Mouse (Mus musculus) limb, embryonic 12.5 days (tissue): ENCODE measurements at regions not wholly inside any gene's neighbourhood (a gene's known extent, or its start where the extent isn't known, plus 50 kb on each side); places are given as distances from the start of the nearest gene placed in this dataset.

ENCODE experiments used
- ATAC-seq: fragments of 200-750 bp; cut with Nextera tagmentation; 2 replicates; pipeline ENCODE4 v1.8.0; 2017; ENCODE audit warnings: low read depth, moderate TSS enrichment; ENCODE audit not compliant: insufficient number of reproducible peaks, insufficient read depth, low FRiP score, low TSS enrichment
- H3K27ac ChIP-seq: fragments of 300-500 bp; sonication (generic); 2 replicates; pipeline ENCODE4 v1.5.1; 2016; ENCODE audit warnings: mild to moderate bottlenecking, moderate library complexity
- H3K27me3 ChIP-seq: fragments of 300-500 bp; sonication (generic); 2 replicates; pipeline ENCODE4 v1.6.1; 2016; ENCODE audit warnings: mild to moderate bottlenecking, moderate library complexity
- H3K36me3 ChIP-seq: fragments of 300-500 bp; sonication (generic); 2 replicates; pipeline ENCODE4 v1.6.1; 2016; ENCODE audit warnings: mild to moderate bottlenecking, moderate library complexity
- H3K4me1 ChIP-seq: fragments of 300-500 bp; sonication (generic); replicated peaks from 2 replicates; pipeline ENCODE4 v1.6.1; 2016
- H3K4me2 ChIP-seq: fragments of 300-500 bp; sonication (generic); 2 replicates; pipeline ENCODE4 v1.6.1; 2016; ENCODE audit warnings: mild to moderate bottlenecking, moderate library complexity
- H3K4me3 ChIP-seq: fragments of 300-500 bp; sonication (generic); replicated peaks from 2 replicates; pipeline ENCODE4 v1.5.1; 2016; ENCODE audit warnings: mild to moderate bottlenecking
- H3K9ac ChIP-seq: fragments of 300-500 bp; sonication (generic); replicated peaks from 2 replicates; pipeline ENCODE4 v1.6.1; 2016; ENCODE audit warnings: mild to moderate bottlenecking, moderate library complexity
- H3K9me3 ChIP-seq: fragments of 300-500 bp; sonication (generic); 2 replicates; pipeline ENCODE4 v1.6.1; 2016; ENCODE audit warnings: mild to moderate bottlenecking, moderate library complexity
- WGBS: fragments of 180-500 bp; shearing (Covaris S2); methylation state at CpG from one replicate; pipeline ENCODE4 v1.1.7; 2016; 5-methylcytosine and 5-hydroxymethylcytosine counted together

DNA sequence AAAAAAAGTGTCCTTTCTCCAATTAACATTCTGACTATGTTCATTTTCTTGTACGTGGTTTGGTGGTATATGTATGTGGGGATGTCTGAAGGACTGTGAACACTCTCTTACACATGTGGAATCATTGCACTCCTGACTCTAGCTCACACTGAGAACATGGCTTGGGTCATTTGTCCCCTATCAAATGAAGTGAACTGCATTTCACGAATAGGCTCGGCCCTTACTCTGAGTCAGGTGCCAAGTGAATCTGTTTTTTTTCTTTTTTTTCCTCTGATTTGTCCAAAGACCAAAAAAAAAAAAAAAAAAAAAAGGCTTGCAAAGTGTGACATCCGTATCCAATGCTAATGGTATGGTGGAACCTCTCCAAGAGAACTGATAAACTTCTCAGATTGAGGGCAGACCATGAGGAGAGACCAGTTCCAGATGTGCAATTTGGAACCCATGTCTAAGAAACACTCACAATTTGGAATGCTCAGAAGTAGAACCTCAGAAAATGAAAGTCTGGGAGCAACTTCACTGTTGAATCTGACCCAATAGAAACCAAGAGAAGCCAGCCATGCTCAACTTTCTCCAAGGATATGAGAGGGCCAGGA is 631.7 kb upstream of the Fam160b2 start:
- Histone ChIP-seq H3K4me2 (no peak overlapping the region), H3K36me3 (no peaks in the 10 kb centered on the region), H3K27me3 (no peaks in the 10 kb centered on the region; the same call in 1 of the 2 replicates), H3K9ac (no peak overlapping the region), H3K4me1 (no peaks in the 10 kb centered on the region), H3K27ac (no peak overlapping the region), H3K9me3 (no peaks in the 10 kb centered on the region), H3K4me3 (no peak overlapping the region)
- whole genome bisulfite sequencing, result 82% methylated on average over 4 of the region's 4 CpGs
- no peak for ATAC-seq

DNA sequence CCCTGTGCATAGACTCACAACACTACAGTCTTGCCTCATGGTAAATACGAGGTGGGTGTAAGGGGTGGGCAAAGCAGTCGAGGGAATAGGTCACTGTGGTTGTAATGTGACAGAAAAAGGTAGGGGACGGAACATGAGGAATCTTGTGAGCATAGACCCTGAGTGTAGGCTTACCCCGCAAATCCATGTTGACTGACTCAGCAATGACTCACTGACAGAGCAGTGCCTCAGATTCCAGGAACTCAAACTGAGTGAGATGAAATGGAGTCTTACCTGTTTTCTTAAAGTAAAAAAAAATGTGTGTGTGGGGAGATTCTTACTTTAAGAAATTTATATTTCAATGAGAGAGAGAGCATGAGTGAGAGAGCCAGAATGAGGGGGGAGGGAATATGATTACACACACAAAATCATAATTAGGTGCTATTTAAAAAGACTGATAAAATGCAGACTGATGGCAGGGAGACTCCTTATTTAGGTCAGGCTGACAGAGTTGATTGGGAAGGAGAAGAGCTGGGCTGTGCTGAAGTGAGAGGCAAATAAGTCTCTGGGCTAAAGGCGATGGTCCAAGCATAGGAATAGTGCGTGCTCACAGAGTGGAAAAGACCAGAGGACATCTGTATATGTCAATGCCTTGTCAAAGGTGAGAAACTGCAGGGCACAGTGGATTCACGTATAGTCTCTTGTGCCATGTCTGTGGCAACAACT is 631.0 kb upstream of the Fam160b2 start:
- Histone ChIP-seq H3K27ac (no peak overlapping the region), H3K27me3 (no peaks in the 10 kb centered on the region; the same call in 1 of the 2 replicates), H3K9me3 (no peaks in the 10 kb centered on the region), H3K9ac (no peak overlapping the region), H3K4me3 (no peak overlapping the region), H3K4me1 (no peaks in the 10 kb centered on the region), H3K4me2 (no peak overlapping the region), H3K36me3 (no peaks in the 10 kb centered on the region)
- WGBS, result 84% methylated on average over 7 of the region's 7 CpGs
- ATAC-seq, result no peak

- Histone ChIP-seq H3K4me1 (no peaks in the 10 kb centered on the region), H3K9me3 (no peaks in the 10 kb centered on the region), H3K27me3 (no peaks in the 10 kb centered on the region; the same call in 1 of the 2 replicates), H3K4me2 (no peak overlapping the region), H3K9ac (no peak overlapping the region), H3K4me3 (no peak overlapping the region), H3K36me3 (no peaks in the 10 kb centered on the region), H3K27ac (no peak overlapping the region)
- WGBS, result 89% methylated on average over 2 of the region's 2 CpGs
- no peak for ATAC-seq
Observed at GRCm38 (mm10) chr14:71229955-71230354, 630.3 kb upstream of the Fam160b2 start.

GRCm38 (mm10) chr14:71228894-71229446 is 629.3 kb upstream of the Fam160b2 start:
- Histone ChIP-seq H3K27ac (no peak overlapping the region), H3K4me3 (no peak overlapping the region), H3K36me3 (no peaks in the 10 kb centered on the region), H3K9ac (no peak overlapping the region), H3K4me2 (no peak overlapping the region), H3K9me3 (no peaks in the 10 kb centered on the region), H3K27me3 (no peaks in the 10 kb centered on the region; the same call in 1 of the 2 replicates), H3K4me1 (no peaks in the 10 kb centered on the region)
- 77% methylated on average over 8 of the region's 8 CpGs for WGBS
- no peak for ATAC-seq

GRCm38 (mm10) chr14:71217041-71217440 is 617.4 kb upstream of the Fam160b2 start:
- 79% methylated on average over 1 of the region's 1 CpGs for WGBS
- ATAC-seq, result no peak
- Histone ChIP-seq H3K4me1 (no peaks in the 10 kb centered on the region), H3K36me3 (no peaks in the 10 kb centered on the region), H3K4me3 (no peak overlapping the region), H3K27me3 (no peaks in the 10 kb centered on the region), H3K9ac (no peak overlapping the region), H3K9me3 (0 out of 2 replicates have a peak, but pooled peaks cover 4% of the 10 kb centered on the region), H3K27ac (no peak overlapping the region), H3K4me2 (no peak overlapping the region)

DNA sequence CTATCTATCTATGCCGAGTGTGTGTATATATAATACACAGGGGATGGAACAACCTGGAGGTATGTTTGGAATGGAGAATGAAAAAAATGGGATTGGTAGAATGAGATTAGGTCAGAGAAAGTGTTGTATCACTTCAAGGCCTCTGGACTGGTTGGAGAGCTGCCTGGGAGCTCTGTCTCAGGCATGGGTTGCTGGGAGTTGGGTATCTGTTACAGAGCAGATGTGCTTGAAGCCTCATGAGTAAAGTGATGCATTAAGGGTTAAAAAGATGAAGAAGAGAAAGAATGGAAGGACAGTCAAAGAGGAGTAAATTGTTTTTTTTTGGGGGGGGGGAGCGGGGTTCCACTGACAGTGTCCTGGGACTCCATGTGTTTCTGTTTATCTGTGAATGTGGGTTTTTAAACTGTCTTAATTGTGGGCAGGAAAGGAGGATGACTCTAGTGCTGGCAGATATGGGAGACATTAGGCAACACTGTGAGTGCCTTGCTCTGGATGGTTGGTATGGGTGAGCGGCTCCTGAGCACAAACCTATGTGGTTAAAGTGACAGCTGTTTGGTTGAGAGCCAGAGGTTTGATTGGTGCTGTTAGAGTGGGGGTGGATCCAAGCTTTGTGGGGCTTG is 611.8 kb upstream of the Fam160b2 start:
- no peak for ATAC-seq
- H3K27ac ChIP-seq, result no peak overlapping the region
- H3K4me3 ChIP-seq, result no peak overlapping the region
- H3K36me3 ChIP-seq, result no peaks in the 10 kb centered on the region
- H3K4me2 ChIP-seq, result no peak overlapping the region
- H3K27me3 ChIP-seq, result no peaks in the 10 kb centered on the region
- H3K9ac ChIP-seq, result no peak overlapping the region
- WGBS, result 91% methylated on average over 3 of the region's 3 CpGs
- no peaks in the 10 kb centered on the region for H3K4me1 ChIP-seq
- H3K9me3 ChIP-seq, result no peaks in the 10 kb centered on the region

GRCm38 (mm10) chr14:71203459-71203858 is 603.8 kb upstream of the Fam160b2 start:
- H3K9me3 ChIP-seq, result no peaks in the 10 kb centered on the region
- no peak overlapping the region for H3K27ac ChIP-seq
- no peaks in the 10 kb centered on the region for H3K27me3 ChIP-seq
- peaks cover 9% of the 10 kb centered on the region; the same call in 1 of the 2 replicates for H3K4me1 ChIP-seq
- H3K4me3 ChIP-seq, result no peak overlapping the region
- H3K9ac ChIP-seq, result no peak overlapping the region
- H3K4me2 ChIP-seq, result no peak overlapping the region
- 65% methylated on average over 6 of the region's 6 CpGs for WGBS
- no peak for ATAC-seq
- H3K36me3 ChIP-seq, result no peaks in the 10 kb centered on the region

DNA sequence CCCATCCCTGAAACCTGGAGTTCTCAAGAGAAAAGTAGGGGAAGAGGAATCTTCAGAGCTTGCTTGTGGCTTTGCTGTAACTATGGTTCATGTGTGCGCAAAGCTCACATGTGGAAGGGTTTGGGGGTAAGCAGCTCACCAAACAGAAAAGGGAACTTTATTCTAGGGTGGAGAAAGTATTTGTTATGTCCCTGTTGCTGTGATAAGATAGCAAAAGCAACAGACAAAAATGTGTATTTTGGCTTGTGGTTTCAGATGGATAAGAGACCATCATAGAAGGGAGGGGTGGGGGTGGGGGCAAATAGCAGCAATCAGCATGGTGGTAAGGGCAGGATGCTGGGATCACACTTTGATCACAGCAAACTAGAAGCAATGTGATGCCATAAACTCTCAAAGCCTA is 601.3 kb upstream of the Fam160b2 start:
- Histone ChIP-seq H3K4me1 (peaks cover 9% of the 10 kb centered on the region; the same call in 1 of the 2 replicates), H3K4me2 (no peak overlapping the region), H3K9ac (no peak overlapping the region), H3K36me3 (no peaks in the 10 kb centered on the region), H3K4me3 (no peak overlapping the region), H3K27me3 (no peaks in the 10 kb centered on the region), H3K27ac (no peak overlapping the region), H3K9me3 (no peaks in the 10 kb centered on the region)
- ATAC-seq, result no peak
- WGBS, result 91% methylated on average over 1 of the region's 1 CpGs

DNA sequence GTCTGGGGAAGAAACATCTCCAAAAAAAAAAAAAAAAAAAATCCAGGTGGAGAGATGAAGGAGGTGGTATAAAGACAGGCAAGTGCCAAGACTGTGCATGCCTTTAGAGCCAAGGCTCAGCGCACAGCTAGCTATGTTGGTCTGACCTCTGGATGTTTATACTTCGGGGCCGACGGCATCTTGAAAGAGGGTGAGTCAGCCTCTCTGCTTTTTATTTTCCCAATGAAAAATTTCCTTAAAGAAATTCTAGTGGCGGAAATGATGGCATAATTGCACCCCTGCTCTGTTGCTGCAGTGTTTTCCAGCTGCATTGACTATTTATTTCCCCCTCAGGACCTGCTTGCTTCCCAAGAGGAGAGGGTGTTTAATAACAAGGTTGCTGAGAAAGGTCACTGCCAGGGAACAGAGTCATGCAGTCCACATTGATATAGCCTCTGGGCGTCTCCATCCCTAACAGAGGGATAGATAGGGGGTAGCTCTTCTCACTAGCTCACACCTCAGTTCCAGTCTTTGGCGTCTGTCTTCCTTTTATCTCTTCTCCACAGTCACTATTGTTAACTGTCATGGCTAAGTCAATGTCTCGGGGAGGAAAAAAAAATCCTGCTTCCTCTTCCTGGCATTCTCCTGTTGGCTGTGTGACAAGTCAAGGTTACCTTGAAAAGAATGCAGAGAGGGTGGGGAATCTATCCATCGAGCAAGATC is 599.7 kb upstream of the Fam160b2 start:
- WGBS, result 61% methylated on average over 9 of the region's 9 CpGs
- H3K4me2 ChIP-seq, result no peak overlapping the region
- H3K36me3 ChIP-seq, result no peaks in the 10 kb centered on the region
- H3K27ac ChIP-seq, result no peak overlapping the region
- H3K4me3 ChIP-seq, result no peak overlapping the region
- no peaks in the 10 kb centered on the region for H3K27me3 ChIP-seq
- H3K9me3 ChIP-seq, result no peaks in the 10 kb centered on the region
- H3K9ac ChIP-seq, result no peak overlapping the region
- no peak; the same call in 1 of the 2 replicates for ATAC-seq
- H3K4me1 ChIP-seq, result peaks cover 9% of the 10 kb centered on the region; the same call in 1 of the 2 replicates

GRCm38 (mm10) chr14:71194219-71194618 is 594.6 kb upstream of the Fam160b2 start:
- peaks cover 4% of the 10 kb centered on the region; the same call in 1 of the 2 replicates for H3K4me1 ChIP-seq
- ATAC-seq, result no peak
- no peaks in the 10 kb centered on the region for H3K27me3 ChIP-seq
- no peaks in the 10 kb centered on the region for H3K9me3 ChIP-seq
- no peak overlapping the region for H3K4me3 ChIP-seq
- no peaks in the 10 kb centered on the region for H3K36me3 ChIP-seq
- no peak overlapping the region for H3K4me2 ChIP-seq
- no peak overlapping the region for H3K9ac ChIP-seq
- WGBS, result 88% methylated on average over 2 of the region's 2 CpGs
- no peak overlapping the region for H3K27ac ChIP-seq

DNA sequence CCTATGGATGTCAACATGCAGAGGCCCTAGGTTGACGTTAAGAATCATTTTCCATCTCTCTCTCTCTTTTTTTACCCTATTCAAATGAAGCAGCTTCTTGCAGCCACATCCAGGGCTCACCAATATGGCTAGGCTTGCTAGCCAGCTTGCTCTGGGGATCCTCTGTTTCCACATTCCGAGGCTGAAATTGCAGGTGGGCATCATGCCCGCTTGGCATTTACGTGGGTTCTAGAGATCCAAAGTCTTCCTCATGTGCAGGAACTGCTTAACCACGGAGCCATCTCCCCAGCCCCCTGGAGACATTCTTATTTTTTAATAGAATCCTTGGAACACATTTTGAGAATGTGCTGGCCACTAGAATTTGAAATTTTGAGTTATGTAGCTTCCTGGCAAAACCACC is 592.9 kb upstream of the Fam160b2 start:
- Histone ChIP-seq H3K4me2 (no peak overlapping the region), H3K9ac (no peak overlapping the region), H3K9me3 (no peaks in the 10 kb centered on the region), H3K4me3 (no peak overlapping the region), H3K27ac (no peak overlapping the region), H3K4me1 (no peaks in the 10 kb centered on the region), H3K27me3 (no peaks in the 10 kb centered on the region), H3K36me3 (no peaks in the 10 kb centered on the region)
- ATAC-seq, result no peak
- 89% methylated on average over 5 of the region's 5 CpGs for WGBS
